Mouse (Mus musculus) olfactory bulb, adult 2 months (tissue): ENCODE data around the gene Gpr108.

Experiments
- CTCF ChIP-seq: fragments of 200-500 bp; IDR thresholded peaks from 2 replicates; pipeline ENCODE4 v1.5.1; 2012; ENCODE audit warnings: low read depth, mild to moderate bottlenecking, low read length, moderate library complexity; ENCODE audit not compliant: insufficient read depth
- POLR2A ChIP-seq: fragments of 200-500 bp; IDR thresholded peaks from 2 replicates; pipeline ENCODE4 v1.6.1; 2012; ENCODE audit warnings: mild to moderate bottlenecking, low read depth, low read length, moderate library complexity; ENCODE audit not compliant: insufficient read depth

- TF ChIP-seq POLR2A (no peak), CTCF (no peak)
These were observed 20.2 kb downstream of the Gpr108 start, which contains the start of gene C3 for GRCm38 (mm10) chr17:57228014-57228413.
